Mouse (Mus musculus) megakaryocyte, embryonic 14.5 days (primary cell): ENCODE measurements at regions not wholly inside any gene's neighbourhood (a gene's known extent, or its start where the extent isn't known, plus 50 kb on each side); places are given as distances from the start of the nearest gene placed in this dataset.
"Not testable (repeated sequence)": the region's sequence is repeated elsewhere in the genome, so short reads cannot be mapped to it uniquely, and the experiment has no call there.

ENCODE experiments used
- H3K27me3 ChIP-seq: replicated peaks from 2 replicates; pipeline ENCODE3; 2012; ENCODE audit warnings: inconsistent platforms
- H3K36me3 ChIP-seq: replicated peaks from 2 replicates; pipeline ENCODE3; 2012; ENCODE audit warnings: low read length, inconsistent platforms, mixed read lengths
- H3K4me1 ChIP-seq: 2 replicates; pipeline ENCODE4 v1.6.1; 2012; ENCODE audit warnings: inconsistent platforms
- H3K4me3 ChIP-seq: replicated peaks from 2 replicates; pipeline ENCODE3; 2012; ENCODE audit warnings: moderate library complexity, mild to moderate bottlenecking, inconsistent platforms
- H3K9me3 ChIP-seq: 2 replicates; pipeline ENCODE4 v1.6.1; 2012; ENCODE audit warnings: inconsistent platforms
- FLI1 ChIP-seq: IDR thresholded peaks from 2 replicates; pipeline ENCODE4 v1.6.1; 2012; ENCODE audit warnings: low read length, inconsistent platforms, mixed read lengths
- GATA1 ChIP-seq: IDR thresholded peaks from 3 replicates; pipeline ENCODE4 v1.6.1; 2012; ENCODE audit warnings: mixed read lengths, low read length, inconsistent platforms, borderline replicate concordance

DNA sequence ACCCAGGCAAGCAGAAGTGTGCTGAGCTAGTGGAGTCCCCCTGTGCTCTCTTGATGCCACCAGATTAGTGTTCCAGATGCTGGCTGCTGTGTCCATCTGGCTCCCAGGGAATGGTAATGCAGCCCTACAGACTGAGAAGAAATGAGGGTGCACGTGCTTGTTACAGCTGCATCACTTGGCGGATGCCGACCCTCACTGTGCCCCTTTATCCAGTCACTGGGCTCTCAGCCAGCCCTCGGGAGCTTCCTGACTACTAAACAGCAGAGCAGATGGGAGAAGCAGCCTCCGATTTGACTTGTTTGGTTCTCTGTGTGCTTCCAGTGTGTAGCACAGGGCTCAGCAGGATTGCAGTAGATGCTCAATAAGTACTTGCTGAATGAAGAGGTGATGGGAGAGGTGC lies 147.5 kb downstream of the Cyld start:
- no peaks in the 10 kb centered on the region for H3K36me3 ChIP-seq
- TF ChIP-seq GATA1 (no peak), FLI1 (no peak)
- no peaks in the 10 kb centered on the region for H3K27me3 ChIP-seq
- no peaks in the 10 kb centered on the region for H3K4me1 ChIP-seq
- H3K4me3 ChIP-seq: no peak overlapping the region
- H3K9me3 ChIP-seq: no peaks in the 10 kb centered on the region

DNA sequence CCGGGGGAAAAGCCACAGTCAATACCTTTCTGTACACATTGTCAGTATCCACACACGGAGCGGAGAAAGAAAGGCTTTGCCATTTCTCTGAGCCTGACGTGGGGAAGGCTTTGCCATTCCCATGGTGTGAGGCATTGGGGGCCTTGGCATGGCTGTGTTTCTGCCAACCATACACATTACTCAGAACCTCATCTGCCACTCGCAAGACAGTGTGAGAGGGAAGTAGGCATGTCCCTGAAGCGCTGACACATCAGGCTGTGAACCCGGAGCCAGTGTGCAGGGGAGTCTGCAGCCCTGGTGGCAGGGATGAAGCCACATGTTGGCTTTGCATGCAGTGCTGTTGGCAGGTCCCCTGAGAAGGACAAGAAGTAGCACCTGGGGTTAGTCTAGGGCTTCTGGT lies 145.6 kb downstream of the Cyld start:
- no peak overlapping the region for H3K4me3 ChIP-seq
- no peaks in the 10 kb centered on the region for H3K27me3 ChIP-seq
- no peaks in the 10 kb centered on the region for H3K4me1 ChIP-seq
- no peaks in the 10 kb centered on the region for H3K9me3 ChIP-seq
- H3K36me3 ChIP-seq: no peaks in the 10 kb centered on the region
- TF ChIP-seq GATA1 (no peak), FLI1 (no peak)

GRCm38 (mm10) chr8:88840096-88840495 lies 143.3 kb downstream of the Cyld start:
- Histone ChIP-seq H3K36me3 (no peaks in the 10 kb centered on the region), H3K4me1 (no peaks in the 10 kb centered on the region), H3K4me3 (no peak overlapping the region), H3K27me3 (no peaks in the 10 kb centered on the region), H3K9me3 (no peaks in the 10 kb centered on the region; the same call in 1 of the 2 replicates)
- no peak for TF ChIP-seq FLI1

- peaks cover 6% of the 10 kb centered on the region; the same call in 1 of the 2 replicates for H3K9me3 ChIP-seq
- no peaks in the 10 kb centered on the region for H3K4me1 ChIP-seq
- no peaks in the 10 kb centered on the region for H3K36me3 ChIP-seq
- TF ChIP-seq FLI1: no peak
- no peak for TF ChIP-seq GATA1
- H3K4me3 ChIP-seq: no peak overlapping the region
- no peaks in the 10 kb centered on the region for H3K27me3 ChIP-seq
Measured at GRCm38 (mm10) chr8:88835756-88836291, 139.0 kb downstream of the Cyld start.

DNA sequence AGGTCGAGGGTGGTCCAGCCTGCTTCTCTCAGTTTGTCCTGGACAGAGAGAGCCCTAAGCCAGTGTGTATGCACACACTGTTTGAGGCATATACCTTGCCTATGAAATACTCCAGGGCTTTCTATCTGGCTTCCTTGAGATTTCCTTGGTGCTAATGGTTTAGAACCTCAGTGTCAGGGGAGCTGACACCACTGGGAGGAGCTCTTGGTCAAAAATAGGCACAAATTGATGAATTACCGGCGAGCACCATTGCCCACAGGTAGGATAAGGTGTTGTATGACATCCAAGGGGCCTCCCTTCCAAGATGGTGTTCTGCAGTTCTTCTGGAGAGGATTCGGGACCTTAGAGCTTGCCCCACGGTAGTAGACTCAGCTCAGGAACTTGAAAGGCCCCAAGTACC lies 129.0 kb downstream of the Cyld start:
- Histone ChIP-seq H3K4me1 (no peaks in the 10 kb centered on the region), H3K36me3 (no peaks in the 10 kb centered on the region), H3K9me3 (peaks cover 20% of the 10 kb centered on the region), H3K4me3 (no peak overlapping the region), H3K27me3 (no peaks in the 10 kb centered on the region)
- no peak for TF ChIP-seq GATA1

DNA sequence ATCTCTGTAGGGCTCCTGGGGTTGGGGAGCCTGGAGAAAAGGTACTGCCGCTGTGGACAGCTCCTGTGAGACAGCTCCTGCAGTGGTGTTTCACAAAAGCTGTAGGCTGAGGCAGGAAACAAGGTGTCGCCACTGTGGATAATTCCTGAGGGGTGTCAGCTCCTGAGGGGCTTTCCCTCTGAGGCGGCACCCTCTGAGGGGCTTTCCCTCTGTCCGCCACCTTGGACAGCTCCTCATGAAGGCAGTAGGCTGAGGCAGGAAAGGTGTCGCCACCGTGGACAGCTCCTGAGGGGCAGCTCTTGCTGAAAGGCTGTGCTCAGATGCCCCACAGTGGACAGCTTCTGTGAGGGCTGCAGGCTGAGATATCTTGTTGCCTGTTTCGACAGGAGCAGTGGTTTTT lies 127.1 kb downstream of the Cyld start:
- no peaks in the 10 kb centered on the region for H3K36me3 ChIP-seq
- peaks cover 20% of the 10 kb centered on the region for H3K9me3 ChIP-seq
- no peak overlapping the region for H3K4me3 ChIP-seq
- no peak for TF ChIP-seq FLI1
- TF ChIP-seq GATA1: no peak
- no peaks in the 10 kb centered on the region for H3K27me3 ChIP-seq
- no peaks in the 10 kb centered on the region for H3K4me1 ChIP-seq

DNA sequence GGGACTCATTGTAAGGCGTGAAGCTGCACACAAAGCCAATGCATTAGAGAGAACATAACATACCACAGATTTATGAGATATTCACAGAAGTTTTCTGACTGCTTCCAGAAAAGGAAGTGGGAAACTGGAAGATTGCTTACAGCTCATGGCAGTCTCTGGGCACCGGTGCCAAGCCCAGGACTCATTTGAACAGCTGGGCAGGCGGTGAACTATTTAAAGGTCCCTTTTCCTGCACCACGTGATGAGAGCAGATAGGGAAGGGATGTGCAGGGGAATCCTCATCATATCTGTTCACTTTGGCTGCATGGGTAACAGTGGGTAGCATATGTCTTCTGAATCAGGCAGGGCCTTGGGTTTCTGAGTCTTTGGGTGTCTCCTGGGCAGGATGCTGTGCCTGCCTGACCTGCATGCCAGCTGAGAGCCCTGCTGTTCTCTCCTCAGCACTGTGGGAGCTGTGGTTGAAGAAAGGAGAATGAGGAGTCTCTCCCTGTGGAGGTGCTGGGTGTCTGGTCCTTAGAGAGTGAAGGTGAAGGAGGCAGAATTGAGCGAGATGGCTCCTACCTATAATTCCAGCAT lies 123.5 kb downstream of the Cyld start:
- Histone ChIP-seq H3K27me3 (no peaks in the 10 kb centered on the region), H3K9me3 (peaks cover 15% of the 10 kb centered on the region), H3K36me3 (no peaks in the 10 kb centered on the region), H3K4me3 (no peak overlapping the region), H3K4me1 (no peaks in the 10 kb centered on the region)
- no peak for TF ChIP-seq GATA1
- TF ChIP-seq FLI1: no peak

DNA sequence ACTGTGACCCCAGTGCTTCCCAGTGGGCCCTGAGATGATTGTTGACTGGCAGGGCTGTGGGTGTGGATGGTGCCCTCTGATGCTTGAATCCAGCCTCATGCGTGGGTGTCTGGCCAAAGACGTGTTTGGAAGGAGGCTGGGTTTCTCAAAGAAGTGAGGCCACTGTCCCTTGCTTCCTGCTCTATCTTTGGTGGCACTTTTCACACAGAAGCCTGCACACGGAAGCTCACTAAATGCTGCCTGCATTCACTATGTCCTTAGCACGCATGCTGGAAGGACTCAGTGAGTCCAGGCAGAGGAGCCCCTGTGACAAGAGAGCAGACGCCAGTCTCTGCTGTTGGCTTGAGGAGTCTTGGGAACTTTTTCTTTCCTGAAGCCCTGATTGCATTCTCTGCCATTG lies 119.6 kb downstream of the Cyld start:
- no peak for TF ChIP-seq FLI1
- no peak for TF ChIP-seq GATA1
- no peaks in the 10 kb centered on the region for H3K27me3 ChIP-seq
- H3K4me3 ChIP-seq: no peak overlapping the region
- H3K4me1 ChIP-seq: no peaks in the 10 kb centered on the region
- peaks cover 6% of the 10 kb centered on the region; the same call in 1 of the 2 replicates for H3K9me3 ChIP-seq
- H3K36me3 ChIP-seq: no peaks in the 10 kb centered on the region

DNA sequence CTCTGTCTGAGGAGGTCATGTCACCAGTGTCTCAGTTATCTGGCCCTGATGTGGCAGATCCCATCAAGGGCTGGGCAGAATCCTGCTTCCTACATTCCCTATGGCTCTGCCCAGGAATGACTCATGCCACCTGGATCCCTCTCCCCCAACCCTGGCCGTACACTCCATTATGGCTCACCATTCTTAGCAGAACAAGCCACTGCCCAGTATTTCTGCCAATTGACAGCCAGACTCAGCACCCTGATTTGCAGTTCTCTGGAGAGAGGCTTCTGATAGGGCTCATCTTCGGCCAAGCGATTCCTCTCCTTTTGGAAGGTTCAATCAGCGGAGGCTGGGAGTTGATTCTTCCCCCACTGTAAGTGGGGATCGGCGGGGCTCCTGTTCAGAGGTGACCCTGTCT lies 117.4 kb downstream of the Cyld start:
- Histone ChIP-seq H3K4me3 (no peak overlapping the region), H3K4me1 (no peaks in the 10 kb centered on the region), H3K27me3 (no peaks in the 10 kb centered on the region), H3K36me3 (no peaks in the 10 kb centered on the region), H3K9me3 (peaks cover 10% of the 10 kb centered on the region)
- no peak for TF ChIP-seq GATA1
- no peak for TF ChIP-seq FLI1

- peaks cover 14% of the 10 kb centered on the region for H3K9me3 ChIP-seq
- H3K4me3 ChIP-seq: no peak overlapping the region
- TF ChIP-seq FLI1 (no peak), GATA1 (no peak)
- no peaks in the 10 kb centered on the region for H3K4me1 ChIP-seq
- H3K36me3 ChIP-seq: no peaks in the 10 kb centered on the region
- H3K27me3 ChIP-seq: no peaks in the 10 kb centered on the region
Measured at GRCm38 (mm10) chr8:88812901-88813676, 116.3 kb downstream of the Cyld start.

GRCm38 (mm10) chr8:88806851-88807250 lies 110.0 kb downstream of the Cyld start:
- not testable (repeated sequence) for H3K27me3 ChIP-seq, H3K36me3 ChIP-seq, H3K4me1 ChIP-seq, H3K4me3 ChIP-seq
- H3K9me3 ChIP-seq: peaks cover 15% of the 10 kb centered on the region
